Mouse (Mus musculus) erythroblast, adult 5-6 weeks (primary cell): ENCODE results near the gene Slc22a17. TPM values are rescaled to one million over a fixed set of nuclear protein-coding genes. Genes with fewer than 3 reads are reported as not detected.
A peak's percentile ranks its signal among the peaks of the same experiment; 100 is the strongest.

Experiments used
- ATAC-seq: replicated peaks from 2 replicates; pipeline ENCODE4 v1.8.0; 2016; ENCODE audit warnings: moderate number of reproducible peaks, mild to moderate bottlenecking, moderate TSS enrichment, inconsistent platforms; ENCODE audit not compliant: poor library complexity, low FRiP score, severe bottlenecking
- total RNA-seq, 2 experiments: library from RNA; stranded (forward) in 1 of 2; stranded (reverse) in 1 of 2; fragments of 150-400 nt in 1 of 2; fragments of 200-764, 138-1000 nt in 1 of 2; gene quantifications; 2 replicates each; pipeline versions ENCODE4 v1.2.3 to v1.2.4; 2015 to 2017; ENCODE audit warnings: low replicate concordance in 2 of 2

Slc22a17 gene
- total RNA-seq, 2 experiments from 2014 or later = 0.60 TPM; not detected in 1

GRCm38 (mm10) chr14:54940176-54940530, 27.2 kb upstream of the Slc22a17 start:
- no peak for ATAC-seq

GRCm38 (mm10) chr14:54939434-54940175, 26.7 kb upstream of the Slc22a17 start:
- peak; percentile 63; the same call in 1 of the 2 replicates for ATAC-seq

DNA sequence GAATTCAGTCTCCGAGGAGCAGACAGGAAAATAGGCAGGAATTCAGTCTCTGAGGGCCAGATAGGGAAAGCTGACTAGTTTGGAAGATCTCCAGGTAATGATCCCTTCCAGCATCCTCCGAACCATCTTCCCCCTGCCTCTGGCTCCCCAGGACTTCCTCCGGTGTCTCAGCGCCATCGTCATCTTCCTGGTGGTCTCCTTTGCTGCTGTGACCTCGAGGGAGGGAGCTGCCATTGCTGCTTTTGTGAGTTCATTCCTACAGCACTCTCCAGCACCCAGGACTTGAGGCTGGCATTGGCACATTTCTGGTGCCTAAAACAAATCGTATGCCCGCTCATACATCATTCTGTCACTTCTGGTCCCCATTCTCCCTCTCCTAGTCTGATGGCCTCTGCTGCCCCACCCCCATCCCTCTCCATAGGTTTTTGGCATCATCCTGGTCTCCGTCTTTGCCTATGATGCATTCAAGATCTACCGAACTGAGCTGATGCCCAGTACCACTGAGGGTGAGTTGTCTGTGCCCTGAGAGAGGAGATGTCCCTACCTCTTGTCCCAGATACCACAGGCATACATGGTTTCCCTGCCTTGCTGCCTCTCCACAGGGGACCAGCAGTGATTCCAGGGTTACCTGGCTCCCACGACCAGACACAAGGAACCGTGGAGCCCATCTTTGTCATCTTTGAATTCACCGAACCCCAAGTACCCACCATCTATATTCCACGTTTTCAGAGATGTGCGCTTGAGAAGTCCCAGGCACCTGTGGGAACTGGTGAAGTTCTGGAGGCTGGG, 25.7 kb upstream of the Slc22a17 start:
- no peak for ATAC-seq

- no peak for ATAC-seq
Measured at GRCm38 (mm10) chr14:54937361-54938182, 24.6 kb upstream of the Slc22a17 start.

DNA sequence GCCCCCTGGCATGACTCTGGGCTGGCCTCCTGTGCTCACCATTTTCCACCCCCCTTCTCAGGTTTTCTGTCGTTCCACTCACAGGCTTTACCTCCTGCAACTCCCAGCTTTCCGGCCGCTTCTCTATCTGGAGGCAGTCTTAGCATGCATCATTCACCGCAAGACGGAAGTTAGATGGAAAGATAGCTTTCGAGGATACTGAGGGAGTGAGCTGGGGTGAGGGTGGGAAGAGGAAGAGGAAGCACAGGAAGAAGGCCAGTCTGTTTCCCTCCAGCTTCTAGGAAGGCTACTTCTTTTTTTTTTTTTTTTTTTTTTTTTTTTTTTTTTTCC, 23.9 kb upstream of the Slc22a17 start:
- ATAC-seq = no peak

DNA sequence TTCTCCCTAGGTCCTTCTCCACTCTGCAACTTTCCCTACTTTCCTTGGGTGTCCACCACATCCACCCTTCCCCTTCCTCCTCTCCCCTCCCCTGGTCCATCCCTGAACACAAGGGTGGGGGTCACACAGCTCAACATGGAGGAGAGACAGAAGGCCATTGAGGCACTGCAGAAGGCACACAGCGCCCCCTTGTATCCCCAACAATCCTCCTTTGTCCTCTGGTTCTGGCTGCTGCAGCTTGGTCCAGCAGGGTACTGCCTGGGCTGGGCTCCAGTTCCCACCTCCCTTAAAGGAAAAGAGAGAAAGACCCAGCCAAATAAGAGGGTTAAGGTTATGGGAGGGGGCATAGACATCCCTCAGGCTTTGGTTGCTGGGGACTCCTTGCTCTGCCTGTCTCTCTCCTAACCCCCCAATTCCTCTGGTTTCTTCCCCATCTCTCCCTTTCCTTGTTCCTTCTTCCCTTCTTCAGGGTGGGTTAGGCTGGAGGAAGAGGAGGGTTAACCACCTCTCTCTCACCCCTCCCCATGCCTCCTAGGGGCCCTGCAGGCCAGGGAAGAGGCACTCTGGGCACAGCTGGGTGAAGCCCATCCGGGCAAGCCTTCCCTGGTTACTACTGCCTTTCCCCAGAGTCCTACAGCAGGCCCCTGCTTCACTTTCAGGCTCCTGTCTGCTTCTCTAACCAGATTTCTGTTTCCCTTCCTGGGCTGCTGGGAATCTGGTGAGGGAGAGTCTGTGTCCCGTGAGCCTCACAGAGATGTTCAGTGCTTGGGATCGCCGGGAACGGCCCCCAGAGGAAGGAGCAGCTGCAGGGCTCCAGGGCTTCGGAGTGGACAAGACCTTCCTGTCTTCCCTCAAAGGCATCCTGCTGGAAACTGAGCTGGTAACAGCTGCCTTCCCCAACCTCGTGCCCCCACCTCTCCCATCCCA, 23.2 kb upstream of the Slc22a17 start, which contains the start of gene Cmtm5:
Gene Cmtm5 (plus strand): TSS at position 358 of the 927 bp plus-strand sequence.
- no peak for ATAC-seq

- ATAC-seq = no peak
Measured at GRCm38 (mm10) chr14:54932645-54933150, 19.8 kb upstream of the Slc22a17 start, which contains the start of gene Il25. TSS of gene Il25 (plus strand) at chr14:54932695.

DNA sequence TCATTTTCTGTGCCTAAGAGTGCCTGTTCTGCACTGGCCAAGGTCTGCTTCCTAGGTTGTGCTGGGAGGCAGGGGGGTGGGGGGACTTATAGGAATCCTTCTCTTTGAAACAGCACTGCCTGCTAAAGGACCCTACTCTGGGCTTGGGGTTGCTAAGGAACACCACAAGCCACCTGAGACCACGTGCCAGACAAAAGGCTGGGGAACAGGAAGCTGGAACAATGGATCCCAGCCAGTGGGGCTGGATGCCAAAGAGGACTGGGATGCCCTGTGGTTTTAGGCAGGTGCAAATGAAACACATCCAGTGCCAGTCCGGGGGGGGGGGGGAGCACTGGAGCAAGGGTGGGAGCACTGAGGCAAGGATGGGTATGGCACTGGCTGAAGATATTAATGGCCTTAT, 17.5 kb upstream of the Slc22a17 start:
- ATAC-seq = no peak

- ATAC-seq = no peak
Measured at GRCm38 (mm10) chr14:54929801-54930200, 16.9 kb upstream of the Slc22a17 start.

- ATAC-seq = no peak
Measured at GRCm38 (mm10) chr14:54927296-54927695, 14.4 kb upstream of the Slc22a17 start.

DNA sequence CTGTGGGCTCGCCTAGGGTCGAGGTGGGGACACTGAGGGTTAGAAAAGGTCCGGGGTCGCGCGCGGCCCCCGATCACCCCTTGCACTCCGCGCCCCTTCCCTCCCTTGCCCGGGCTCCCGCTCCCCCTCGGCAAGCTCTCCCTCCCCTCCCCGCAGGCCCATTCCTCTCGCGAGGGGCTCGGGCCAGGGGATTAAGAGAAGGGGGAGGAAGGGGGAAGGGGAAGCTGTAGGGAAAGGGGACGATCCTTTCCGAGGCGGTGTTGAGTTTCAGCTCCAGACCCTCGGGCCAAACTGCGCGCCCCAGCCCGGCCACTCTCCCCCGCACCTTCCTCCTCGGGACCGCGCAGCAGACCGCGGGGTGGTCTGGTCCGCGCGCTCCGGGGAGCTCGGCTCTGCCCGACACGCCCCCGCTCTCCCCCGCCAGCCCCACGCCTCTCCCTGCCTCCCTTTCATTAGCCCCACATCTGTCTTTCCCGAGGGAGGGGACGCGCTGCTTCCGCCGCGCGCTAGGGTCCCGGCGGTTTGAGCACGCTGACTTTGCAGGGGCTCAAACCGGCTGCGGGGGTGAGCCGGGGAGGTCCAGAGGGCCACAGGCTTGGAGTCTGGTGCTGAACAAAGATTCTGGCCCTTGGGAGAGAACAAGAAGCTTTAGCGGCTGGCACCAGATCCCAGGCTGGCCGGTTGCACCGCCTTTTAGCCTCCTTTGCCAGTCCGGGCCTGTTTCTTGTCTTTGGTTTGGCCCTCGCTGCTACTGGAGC, 13.6 kb upstream of the Slc22a17 start:
- no peak for ATAC-seq

DNA sequence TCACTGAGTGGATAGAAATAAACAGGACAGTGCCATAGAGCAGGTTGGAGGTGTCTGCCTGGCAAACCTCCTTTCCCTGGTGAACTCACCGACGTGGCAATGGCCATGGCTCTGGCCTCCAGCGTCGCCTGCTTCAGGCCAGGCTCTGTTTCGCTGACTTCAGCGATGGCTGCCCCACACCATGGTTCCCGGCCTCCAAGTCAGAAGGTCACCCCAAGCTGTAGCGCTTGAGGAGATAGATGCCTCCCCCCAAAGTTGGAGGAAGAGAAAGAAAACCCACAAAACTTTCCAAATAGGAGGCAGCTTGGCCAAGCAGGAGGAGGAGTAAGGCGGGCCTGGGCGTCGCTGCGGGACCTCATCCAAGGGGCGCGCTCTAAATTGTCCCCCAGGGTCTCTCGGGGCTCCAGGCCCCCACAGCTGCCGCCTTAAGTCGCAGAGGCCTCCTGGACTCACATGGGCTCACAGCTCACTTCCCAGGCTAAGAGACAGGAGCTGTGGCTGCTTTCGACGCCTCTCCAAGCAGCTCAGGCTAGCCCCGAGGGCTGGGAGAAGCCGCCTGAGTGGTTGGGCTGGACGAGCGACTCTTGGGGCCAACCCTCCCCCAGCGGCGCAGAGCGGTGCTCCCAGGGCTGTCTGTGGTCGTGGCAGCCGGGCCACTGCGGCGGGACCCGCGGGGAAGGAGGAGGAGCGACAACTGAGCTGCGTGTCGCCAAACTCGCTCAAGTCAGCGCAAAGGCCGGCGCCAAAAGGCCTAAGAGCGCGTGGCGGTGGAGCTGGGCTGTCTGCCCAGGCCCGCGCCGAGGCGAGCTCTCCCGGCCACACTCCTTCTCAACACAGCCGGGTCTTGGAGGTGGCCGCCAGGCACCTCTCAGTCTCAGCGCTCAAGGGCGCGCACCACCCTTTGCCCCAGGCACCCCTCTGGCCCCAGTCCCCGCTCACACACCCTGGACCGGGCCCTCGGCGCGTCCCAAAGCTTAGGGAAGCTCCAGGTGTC, 12.7 kb upstream of the Slc22a17 start, which contains the start of gene Efs:
Gene Efs (minus strand): TSS at position 778 of the 994 bp plus-strand sequence.
- ATAC-seq = no peak

DNA sequence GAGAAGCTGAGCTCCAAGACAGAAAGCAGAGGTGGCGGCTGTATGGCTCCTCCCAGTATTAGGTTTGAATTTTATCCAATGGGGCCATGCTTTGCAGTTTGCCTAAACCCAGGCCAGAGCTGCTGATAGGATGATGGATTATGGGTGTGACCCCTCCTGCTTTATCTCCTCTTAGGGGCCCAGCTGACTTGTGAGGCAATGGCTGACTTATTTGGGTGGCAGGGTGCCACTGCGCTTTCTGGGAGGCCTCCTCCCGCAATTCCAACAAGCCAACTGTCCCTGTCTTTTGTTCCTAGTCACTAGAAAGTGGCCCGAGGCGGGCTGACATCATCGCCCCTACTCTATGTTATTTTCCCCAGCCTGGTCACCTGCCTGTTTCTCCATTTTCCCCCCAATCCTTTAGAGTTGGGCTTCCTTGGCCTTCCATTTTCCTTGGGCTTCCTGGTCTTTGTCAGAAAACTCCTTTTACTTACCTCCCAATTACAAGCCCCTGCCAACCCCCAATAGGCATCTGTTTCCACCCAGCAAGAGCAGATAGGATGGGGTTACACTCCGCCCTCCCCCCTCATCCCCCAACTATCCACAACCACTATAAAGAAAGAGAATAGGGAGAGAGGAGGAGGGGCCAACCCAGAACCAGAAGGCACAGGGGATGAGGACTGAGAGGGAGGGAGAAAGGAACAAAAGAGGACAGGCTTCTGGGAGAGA, 11.9 kb upstream of the Slc22a17 start:
- ATAC-seq = no peak

- no peak for ATAC-seq
Measured at GRCm38 (mm10) chr14:54920076-54920685, 7.2 kb upstream of the Slc22a17 start.

GRCm38 (mm10) chr14:54913343-54913742, 411 bp upstream of the Slc22a17 start:
- ATAC-seq = no peak
